Mouse (Mus musculus) C2C12 (cell line): ENCODE measurements around the gene B230104I21Rik.

ENCODE experiments used
- CTCF ChIP-seq: IDR thresholded peaks from one replicate; pipeline ENCODE4 v1.5.1; 2011; ENCODE audit not compliant: control insufficient read depth, insufficient read depth, insufficient read length
- MAX ChIP-seq: IDR thresholded peaks from one replicate; pipeline ENCODE4 v1.6.1; 2011; ENCODE audit warnings: mild to moderate bottlenecking, control low read depth
- MYOD1 ChIP-seq: IDR thresholded peaks from one replicate; pipeline ENCODE4 v1.6.1; 2011; ENCODE audit warnings: low read depth; ENCODE audit not compliant: control insufficient read depth, insufficient read length
- USF1 ChIP-seq: IDR thresholded peaks from one replicate; pipeline ENCODE4 v1.6.1; 2011; ENCODE audit warnings: low read depth, mild to moderate bottlenecking, control low read depth, moderate library complexity

DNA sequence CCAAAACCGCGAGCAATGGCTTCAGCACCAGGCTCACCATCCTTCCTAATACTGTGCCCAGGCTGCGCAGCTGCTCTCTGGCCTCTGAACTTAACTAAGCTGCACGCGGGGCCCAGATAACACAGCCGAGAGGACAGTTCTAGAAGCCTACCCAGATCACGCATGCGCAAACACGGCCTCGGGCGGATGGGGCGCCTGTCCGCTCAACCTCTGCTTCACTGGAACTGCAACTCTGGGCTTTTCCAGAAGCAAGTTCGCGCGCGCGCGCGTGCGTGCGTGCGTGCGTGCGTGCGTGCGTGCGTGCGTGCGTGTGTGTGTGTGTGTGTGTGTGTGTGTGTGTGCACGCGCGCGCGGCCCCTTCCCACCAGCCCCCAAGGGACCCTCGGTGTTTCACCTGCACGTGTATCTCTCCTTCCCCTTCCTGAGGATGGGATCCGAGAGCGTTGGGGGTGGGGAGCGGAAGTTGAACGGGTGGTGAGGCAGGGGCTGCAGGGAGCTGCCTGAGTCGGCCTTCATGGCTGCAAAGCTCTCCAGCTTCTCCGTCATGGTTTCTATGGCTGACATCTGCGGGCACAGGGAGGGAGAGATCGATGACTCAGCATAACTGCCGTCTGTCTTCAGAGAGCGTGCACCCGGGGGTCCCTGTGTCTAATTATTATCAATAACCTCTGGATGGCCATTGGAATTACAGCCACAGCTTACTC is 1.1 kb upstream of the B230104I21Rik start:
- TF ChIP-seq CTCF (no peak), MAX (no peak), USF1 (no peak), MYOD1 (no peak)
